Mouse (Mus musculus) effector memory CD4-positive, alpha-beta T cell, adult 5 months (primary cell): ENCODE measurements around the gene Vmn2r111. TPM values are rescaled to one million over a fixed set of nuclear protein-coding genes. Genes with fewer than 3 reads are reported as not detected.

Experiments
- polyA plus RNA-seq: library from polyadenylated mRNA; unstranded; fragments of 100-300 nt; shearing (Covaris generic); gene quantifications from one replicate; pipeline ENCODE4 v1.2.1, GENCODE M21; 2017

Gene Vmn2r111
- polyA plus RNA-seq: not detected

DNA sequence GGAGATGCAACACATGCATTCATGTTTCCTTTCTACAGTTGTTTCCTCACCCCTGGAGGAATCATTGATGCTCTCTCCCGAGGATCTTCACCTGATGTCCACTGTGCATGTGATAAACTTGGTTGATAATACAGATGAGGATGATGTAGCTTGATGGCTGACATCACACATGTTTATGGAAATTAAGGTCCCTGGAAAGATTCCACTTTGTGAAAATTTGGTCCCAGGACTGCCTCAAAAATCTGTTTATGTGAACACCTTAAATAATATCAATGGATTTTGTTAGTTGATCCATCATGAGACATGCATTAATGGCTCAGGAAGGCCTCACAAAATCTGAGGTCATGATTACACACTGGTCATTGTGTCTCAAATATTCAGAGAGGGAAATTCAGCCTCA lies at the start of gene Vmn2r111:
Gene Vmn2r111 (minus strand): TSS at position 101 of the 400 bp plus-strand sequence.

DNA sequence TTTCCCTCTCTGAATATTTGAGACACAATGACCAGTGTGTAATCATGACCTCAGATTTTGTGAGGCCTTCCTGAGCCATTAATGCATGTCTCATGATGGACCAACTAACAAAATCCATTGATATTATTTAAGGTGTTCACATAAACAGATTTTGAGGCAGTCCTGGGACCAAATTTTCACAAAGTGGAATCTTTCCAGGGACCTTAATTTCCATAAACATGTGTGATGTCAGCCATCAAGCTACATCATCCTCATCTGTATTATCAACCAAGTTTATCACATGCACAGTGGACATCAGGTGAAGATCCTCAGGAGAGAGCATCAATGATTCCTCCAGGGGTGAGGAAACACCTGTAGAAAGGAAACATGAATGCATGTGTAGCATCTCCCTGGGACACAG lies 27.4 kb upstream of the Vmn2r111 start, which contains the start of gene Vmn2r112:
Gene Vmn2r112 (plus strand): TSS at position 301 of the 400 bp plus-strand sequence.

Other genes with a start within 250 kb of the Vmn2r111 start
- gene Zfp944, start 212.1 kb downstream of the Vmn2r111 start, polyA plus RNA-seq: 7.2 TPM
- gene Zfp758, start 212.0 kb downstream of the Vmn2r111 start, polyA plus RNA-seq: 15.4 TPM
- 4.2 TPM for gene Zfp946, start 149.3 kb downstream of the Vmn2r111 start, polyA plus RNA-seq
- 0.05 TPM for gene Vmn2r112, start 27.5 kb upstream of the Vmn2r111 start, polyA plus RNA-seq